Mouse (Mus musculus) forebrain, postnatal 0 days (tissue): ENCODE measurements at regions not wholly inside any gene's neighbourhood (a gene's known extent, or its start where the extent isn't known, plus 50 kb on each side); places are given as distances from the start of the nearest gene placed in this dataset.

Source experiments
- ATAC-seq: fragments of 200-750 bp; cut with Nextera tagmentation; 2 replicates; pipeline ENCODE4 v1.8.0; 2017; ENCODE audit warnings: mild to moderate bottlenecking, moderate library complexity
- DNase-seq: peaks from one replicate; pipeline ENCODE4 v3.0.0-alpha.2; 2015
- H3K27ac ChIP-seq: fragments of 300-500 bp; sonication (generic); 2 replicates; pipeline ENCODE4 v1.5.1; 2014; ENCODE audit warnings: low read depth, mild to moderate bottlenecking, antibody characterized with exemption, low read length, moderate library complexity, mixed read lengths
- H3K27me3 ChIP-seq: fragments of 300-500 bp; sonication (generic); 2 replicates; pipeline ENCODE4 v1.6.1; 2014; ENCODE audit warnings: mild to moderate bottlenecking, low read length, mixed read lengths; ENCODE audit not compliant: insufficient read depth
- H3K36me3 ChIP-seq: fragments of 300-500 bp; sonication (generic); 2 replicates; pipeline ENCODE4 v1.6.1; 2014; ENCODE audit warnings: mild to moderate bottlenecking, moderate library complexity; ENCODE audit not compliant: insufficient read depth
- H3K4me1 ChIP-seq: fragments of 300-500 bp; sonication (generic); 2 replicates; pipeline ENCODE4 v1.6.1; 2014; ENCODE audit warnings: antibody characterized with exemption; ENCODE audit not compliant: insufficient read depth
- H3K4me2 ChIP-seq: fragments of 300-500 bp; sonication (generic); 2 replicates; pipeline ENCODE4 v1.6.1; 2014; ENCODE audit warnings: low read depth, mild to moderate bottlenecking, moderate library complexity
- H3K4me3 ChIP-seq: fragments of 300-500 bp; sonication (generic); 2 replicates; pipeline ENCODE4 v1.5.1; 2014; ENCODE audit warnings: low read depth, low read length, mixed read lengths
- H3K9ac ChIP-seq: fragments of 300-500 bp; sonication (generic); 2 replicates; pipeline ENCODE4 v1.6.1; 2014; ENCODE audit warnings: mild to moderate bottlenecking
- H3K9me3 ChIP-seq: fragments of 300-500 bp; sonication (generic); 2 replicates; pipeline ENCODE4 v1.6.1; 2016; ENCODE audit warnings: low read length
- CTCF ChIP-seq: sonication (generic); IDR thresholded peaks from 2 replicates; pipeline ENCODE4 v1.5.1; 2016; ENCODE audit warnings: antibody characterized with exemption, control low read depth, low read depth
- WGBS: fragments of 180-500 bp; shearing (Covaris S2); extraction: QIAGEN DNeasy Blood & Tissue Kit; methylation state at CpG from one replicate; pipeline ENCODE4 v1.1.7; 2014; 5-methylcytosine and 5-hydroxymethylcytosine counted together

GRCm38 (mm10) chr15:61210161-61210560 lies 287.3 kb upstream of the A1bg start:
- no peaks in the 10 kb centered on the region for H3K36me3 ChIP-seq
- no peak overlapping the region for H3K4me2 ChIP-seq
- no peaks in the 10 kb centered on the region for H3K9me3 ChIP-seq
- H3K9ac ChIP-seq, result no peak overlapping the region
- no peaks in the 10 kb centered on the region for H3K4me1 ChIP-seq
- ATAC-seq (no peak), DNase-seq (no peak)
- H3K4me3 ChIP-seq, result no peak overlapping the region
- TF ChIP-seq CTCF, result no peak
- H3K27ac ChIP-seq, result no peak overlapping the region
- no peaks in the 10 kb centered on the region for H3K27me3 ChIP-seq

GRCm38 (mm10) chr15:61189981-61190380 lies 267.2 kb upstream of the A1bg start:
- Histone ChIP-seq H3K36me3 (no peaks in the 10 kb centered on the region), H3K9me3 (no peaks in the 10 kb centered on the region), H3K4me3 (no peak overlapping the region), H3K4me2 (no peak overlapping the region), H3K27me3 (no peaks in the 10 kb centered on the region), H3K27ac (no peak overlapping the region), H3K9ac (no peak overlapping the region), H3K4me1 (no peaks in the 10 kb centered on the region)
- no peak for TF ChIP-seq CTCF
- no peak for ATAC-seq
- no peak for DNase-seq
- WGBS, result 97% methylated on average over 1 of the region's 1 CpGs

- Histone ChIP-seq H3K27ac (no peak overlapping the region), H3K36me3 (no peaks in the 10 kb centered on the region), H3K4me3 (no peak overlapping the region), H3K9me3 (no peaks in the 10 kb centered on the region), H3K9ac (no peak overlapping the region), H3K4me1 (no peaks in the 10 kb centered on the region), H3K4me2 (no peak overlapping the region), H3K27me3 (no peaks in the 10 kb centered on the region)
- TF ChIP-seq CTCF, result no peak
- 75% methylated on average over 8 of the region's 8 CpGs for WGBS
- ATAC-seq, result no peak
- peak; percentile 6 for DNase-seq
Measured at GRCm38 (mm10) chr15:61189481-61189880, 266.7 kb upstream of the A1bg start.

- no peak overlapping the region for H3K27ac ChIP-seq
- 28% methylated on average over 2 of the region's 2 CpGs for WGBS
- no peaks in the 10 kb centered on the region for H3K36me3 ChIP-seq
Measured at GRCm38 (mm10) chr15:61184597-61184963, 261.8 kb upstream of the A1bg start.

GRCm38 (mm10) chr15:61183751-61184596 lies 261.2 kb upstream of the A1bg start:
- Histone ChIP-seq H3K4me2 (no peak overlapping the region), H3K36me3 (no peaks in the 10 kb centered on the region), H3K27ac (no peak overlapping the region), H3K27me3 (no peaks in the 10 kb centered on the region), H3K4me1 (no peaks in the 10 kb centered on the region), H3K9ac (no peak overlapping the region), H3K9me3 (no peaks in the 10 kb centered on the region), H3K4me3 (no peak overlapping the region)
- ATAC-seq, result no peak
- no peak for TF ChIP-seq CTCF
- DNase-seq, result no peak
- 11% methylated on average over 11 of the region's 11 CpGs for WGBS

More at GRCm38 (mm10) chr15:61184597-61184963, 261.8 kb upstream of the A1bg start:
- Histone ChIP-seq H3K4me2 (no peak overlapping the region), H3K4me3 (no peak overlapping the region), H3K9me3 (no peaks in the 10 kb centered on the region), H3K27me3 (no peaks in the 10 kb centered on the region), H3K4me1 (no peaks in the 10 kb centered on the region), H3K9ac (no peak overlapping the region)
- DNase-seq (no peak), ATAC-seq (no peak)
- no peak for TF ChIP-seq CTCF

- no peak overlapping the region for H3K9ac ChIP-seq
- no peaks in the 10 kb centered on the region for H3K9me3 ChIP-seq
- TF ChIP-seq CTCF, result no peak
- DNase-seq (no peak), ATAC-seq (no peak)
- H3K27me3 ChIP-seq, result no peaks in the 10 kb centered on the region
- no peaks in the 10 kb centered on the region for H3K4me1 ChIP-seq
- H3K4me2 ChIP-seq, result no peak overlapping the region
- H3K36me3 ChIP-seq, result no peaks in the 10 kb centered on the region
- 16% methylated on average over 5 of the region's 5 CpGs for WGBS
- H3K27ac ChIP-seq, result no peak overlapping the region
- H3K4me3 ChIP-seq, result no peak overlapping the region
Measured at GRCm38 (mm10) chr15:61183291-61183690, 260.5 kb upstream of the A1bg start.

- Histone ChIP-seq H3K4me3 (no peak overlapping the region), H3K9ac (no peak overlapping the region), H3K9me3 (no peaks in the 10 kb centered on the region), H3K27ac (no peak overlapping the region), H3K4me1 (no peaks in the 10 kb centered on the region), H3K4me2 (no peak overlapping the region), H3K27me3 (no peaks in the 10 kb centered on the region), H3K36me3 (no peaks in the 10 kb centered on the region)
- no peak for TF ChIP-seq CTCF
- 88% methylated on average over 1 of the region's 1 CpGs for WGBS
- no peak for DNase-seq
- no peak for ATAC-seq
Measured at GRCm38 (mm10) chr15:61168842-61169416, 246.1 kb upstream of the A1bg start.
